Mouse (Mus musculus) heart, adult 9 months (tissue): ENCODE measurements at regions not wholly inside any gene's neighbourhood (a gene's known extent, or its start where the extent isn't known, plus 50 kb on each side); places are given as distances from the start of the nearest gene placed in this dataset.

Source experiments
- DNase-seq, 2 experiments: peaks; one replicate each; pipeline ENCODE4 v3.0.0; 2022; ENCODE audit warnings: low spot score in 2 of 2

GRCm38 (mm10) chr13:107641926-107642657, 402.2 kb upstream of the Smim15 start:
- DNase-seq = no peak

- no peak for DNase-seq
Observed at GRCm38 (mm10) chr13:107639620-107640019, 404.6 kb upstream of the Smim15 start.

- no peak for DNase-seq
Observed at GRCm38 (mm10) chr13:107637269-107637668, 407.0 kb upstream of the Smim15 start.

- no peak for DNase-seq
Observed at GRCm38 (mm10) chr13:107635114-107635513, 409.1 kb upstream of the Smim15 start.

- no peak for DNase-seq
Observed at GRCm38 (mm10) chr13:107627073-107627472, 417.2 kb upstream of the Smim15 start.

- DNase-seq = no peak
Observed at GRCm38 (mm10) chr13:107626670-107627069, 417.6 kb upstream of the Smim15 start.

GRCm38 (mm10) chr13:107621337-107621736, 422.9 kb upstream of the Smim15 start:
- DNase-seq = no peak

- no peak for DNase-seq
Observed at GRCm38 (mm10) chr13:107620887-107621286, 423.4 kb upstream of the Smim15 start.

GRCm38 (mm10) chr13:107620210-107620609, 424.0 kb upstream of the Smim15 start:
- DNase-seq = no peak

GRCm38 (mm10) chr13:107619430-107619927, 424.8 kb upstream of the Smim15 start:
- DNase-seq = no peak

GRCm38 (mm10) chr13:107618796-107619429, 425.3 kb upstream of the Smim15 start:
- no peak for DNase-seq

GRCm38 (mm10) chr13:107618369-107618771, 425.9 kb upstream of the Smim15 start:
- DNase-seq = no peak

- DNase-seq = no peak
Observed at GRCm38 (mm10) chr13:107617582-107617981, 426.7 kb upstream of the Smim15 start.

- no peak for DNase-seq
Observed at GRCm38 (mm10) chr13:107616775-107617174, 427.5 kb upstream of the Smim15 start.

- DNase-seq = no peak
Observed at GRCm38 (mm10) chr13:107608996-107609503, 435.2 kb upstream of the Smim15 start.

GRCm38 (mm10) chr13:107607294-107607693, 437.0 kb upstream of the Smim15 start:
- DNase-seq = peak; percentile 76 to 89

- DNase-seq = no peak
Observed at GRCm38 (mm10) chr13:107602149-107602548, 442.1 kb upstream of the Smim15 start.

- no peak for DNase-seq
Observed at GRCm38 (mm10) chr13:107601132-107601439, 443.2 kb upstream of the Smim15 start.

GRCm38 (mm10) chr13:107600331-107601131, 443.7 kb upstream of the Smim15 start:
- peak; percentile 19 to 20 for DNase-seq

- no peak for DNase-seq
Observed at GRCm38 (mm10) chr13:107599094-107599644, 445.1 kb upstream of the Smim15 start.

GRCm38 (mm10) chr13:107598391-107598790, 445.9 kb upstream of the Smim15 start:
- no peak for DNase-seq

- DNase-seq = no peak
Observed at GRCm38 (mm10) chr13:107597217-107597616, 447.0 kb upstream of the Smim15 start.
